Mouse (Mus musculus) T-cell, adult 2 months (primary cell): Measurements from ENCODE around the gene Xpo5.

Experiments
- DNase-seq: peaks from one replicate; pipeline ENCODE4 v3.0.0; 2022; ENCODE audit warnings: low spot score

The Xpo5 gene

DNA sequence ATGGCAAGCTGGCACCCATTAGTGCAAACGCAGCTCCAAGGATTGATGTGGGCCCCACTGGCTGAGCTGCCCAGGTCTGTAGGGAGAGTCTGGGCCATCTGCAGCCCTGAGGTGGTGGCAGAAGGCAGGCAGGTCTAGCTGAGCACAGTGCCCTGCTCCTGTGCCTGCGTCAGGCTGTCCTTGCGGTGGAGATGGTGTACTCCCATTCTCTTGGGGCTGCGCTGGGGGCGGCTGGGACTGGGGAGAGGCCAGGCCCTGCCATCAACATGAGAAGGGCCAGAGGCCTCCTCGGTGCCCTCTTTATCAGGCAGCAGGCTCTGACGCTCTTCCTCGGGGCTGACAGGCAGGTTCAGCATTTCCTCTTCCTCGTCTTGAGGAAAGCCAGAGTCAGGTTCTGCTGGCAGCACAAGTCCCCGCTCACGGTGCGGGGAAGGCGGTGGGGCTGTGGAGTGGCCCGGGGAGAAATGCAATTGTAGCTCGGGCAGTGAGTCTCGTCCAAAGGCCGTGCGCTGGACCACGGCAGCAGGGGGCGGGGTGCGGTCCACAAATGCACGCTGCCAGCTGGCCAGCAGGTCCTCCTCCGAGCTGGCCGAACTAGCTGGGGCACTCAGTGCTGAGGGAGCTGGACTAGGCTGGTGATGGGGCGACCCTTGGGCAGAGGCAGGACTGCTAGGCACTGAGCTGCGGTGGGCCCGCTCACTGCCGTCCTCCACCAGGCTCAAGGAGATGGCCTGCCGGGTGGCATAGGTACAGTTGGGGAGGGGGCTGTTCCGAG lies 55.9 kb downstream of the Xpo5 start:
- DNase-seq, result no peak

DNA sequence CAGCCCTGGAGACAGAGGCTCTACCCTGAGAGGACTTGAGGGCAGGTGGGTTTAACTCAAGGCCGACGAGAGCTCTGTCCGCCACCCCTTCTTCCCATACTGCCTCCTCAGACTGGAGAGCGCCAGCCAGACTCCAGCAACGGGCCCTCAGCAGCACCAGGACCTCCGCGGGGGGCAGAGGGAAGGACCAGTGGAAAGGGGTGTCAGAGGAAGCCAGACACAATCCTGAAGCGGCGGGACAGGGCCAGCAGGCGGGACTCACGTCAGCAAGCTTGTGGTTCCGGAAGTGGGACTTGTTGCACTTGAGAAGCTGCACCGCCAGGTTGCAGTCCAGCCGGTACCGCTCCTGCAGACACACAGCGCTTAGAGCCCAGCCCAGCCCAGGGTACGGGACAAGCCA lies 57.1 kb downstream of the Xpo5 start:
- DNase-seq, result no peak

DNA sequence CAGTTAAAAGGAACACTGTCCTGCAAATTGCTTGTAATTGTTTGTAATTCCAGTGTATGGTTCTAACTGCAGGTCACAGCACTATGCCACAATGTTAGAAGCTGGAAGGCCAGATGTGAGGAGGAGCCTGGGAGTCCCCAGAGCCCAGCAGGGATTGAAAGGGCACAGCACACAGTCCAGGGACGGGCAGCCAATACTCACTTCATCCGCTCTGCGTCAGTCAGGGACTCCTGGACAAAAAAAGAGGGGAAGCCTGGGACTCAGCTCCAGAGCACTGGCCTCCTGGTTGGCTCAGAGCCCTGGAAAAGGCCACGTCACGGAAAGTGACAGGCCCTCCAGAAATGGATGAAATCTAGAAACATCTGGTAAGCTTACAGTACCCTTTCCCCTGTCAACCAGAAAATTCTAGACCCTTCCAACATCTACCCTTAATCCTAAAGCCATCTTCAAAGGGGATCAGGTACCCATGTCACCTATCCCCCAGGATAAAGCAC lies 59.7 kb downstream of the Xpo5 start:
- DNase-seq, result no peak

- no peak for DNase-seq
Measured at GRCm38 (mm10) chr17:46265502-46265901, 62.9 kb downstream of the Xpo5 start.

GRCm38 (mm10) chr17:46265918-46266618 lies 63.5 kb downstream of the Xpo5 start:
- DNase-seq, result peak; percentile 66

DNA sequence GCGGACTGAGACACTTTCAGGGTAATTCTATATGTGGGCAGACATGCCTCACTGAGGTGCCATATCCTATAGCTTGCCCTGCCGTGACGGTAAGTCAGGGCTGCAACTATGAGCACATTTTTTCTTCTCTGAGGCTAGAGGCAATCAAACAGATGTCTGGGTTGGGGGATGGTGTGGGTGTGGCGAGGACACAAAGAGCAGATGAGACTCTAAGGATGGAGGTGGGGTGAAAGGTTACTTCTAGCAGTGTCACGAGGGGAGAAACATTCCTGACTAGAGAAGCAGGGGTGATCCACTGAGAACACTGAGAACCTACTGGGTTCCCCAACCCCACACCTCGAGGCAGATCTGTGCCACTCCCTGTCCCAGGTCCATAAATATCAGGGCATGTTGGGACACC lies 64.4 kb downstream of the Xpo5 start:
- no peak for DNase-seq

- DNase-seq, result no peak
Measured at GRCm38 (mm10) chr17:46267511-46267910, 64.9 kb downstream of the Xpo5 start.

- DNase-seq, result no peak
Measured at GRCm38 (mm10) chr17:46268026-46268720, 65.6 kb downstream of the Xpo5 start.

DNA sequence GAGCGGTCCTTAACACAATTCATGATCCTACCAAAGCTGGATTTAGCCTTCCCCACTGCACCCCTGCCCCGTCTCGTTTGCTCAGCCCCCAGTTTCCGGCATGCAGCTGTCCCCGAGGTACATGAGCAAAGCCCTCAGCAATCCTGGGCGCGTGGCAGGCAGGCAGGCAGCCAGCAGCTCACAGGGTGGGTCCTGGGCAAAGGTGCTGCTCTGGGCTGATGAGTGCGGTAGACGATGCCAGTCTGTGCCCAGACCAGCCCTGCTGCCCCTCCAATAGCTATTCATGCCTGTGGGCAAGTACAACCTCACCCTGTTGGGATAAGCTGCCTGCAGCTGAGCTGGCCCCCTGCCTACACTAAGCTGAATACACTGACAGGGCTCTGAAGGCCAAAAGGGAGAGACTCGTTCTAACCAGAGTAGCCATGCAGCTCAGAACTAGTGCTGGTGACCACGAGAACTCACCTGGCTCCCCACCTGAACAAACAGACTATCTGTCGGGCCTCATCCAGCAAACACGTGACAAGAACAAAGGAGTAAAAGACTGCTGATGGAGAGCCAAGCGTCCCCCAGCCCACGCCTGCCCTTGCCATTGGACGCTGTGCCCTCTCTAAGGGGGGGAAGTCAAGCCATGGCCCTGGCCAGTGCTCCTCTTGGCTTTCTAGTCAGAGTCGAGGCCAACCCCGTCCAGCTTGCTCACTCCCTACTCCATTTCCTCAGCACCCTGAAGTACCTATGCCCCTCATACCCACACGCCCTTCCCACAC lies 67.4 kb downstream of the Xpo5 start:
- no peak for DNase-seq

GRCm38 (mm10) chr17:46272058-46272457 lies 69.5 kb downstream of the Xpo5 start:
- no peak for DNase-seq

- no peak for DNase-seq
Measured at GRCm38 (mm10) chr17:46272675-46273074, 70.1 kb downstream of the Xpo5 start.

GRCm38 (mm10) chr17:46273803-46274236 lies 71.2 kb downstream of the Xpo5 start:
- DNase-seq, result no peak

DNA sequence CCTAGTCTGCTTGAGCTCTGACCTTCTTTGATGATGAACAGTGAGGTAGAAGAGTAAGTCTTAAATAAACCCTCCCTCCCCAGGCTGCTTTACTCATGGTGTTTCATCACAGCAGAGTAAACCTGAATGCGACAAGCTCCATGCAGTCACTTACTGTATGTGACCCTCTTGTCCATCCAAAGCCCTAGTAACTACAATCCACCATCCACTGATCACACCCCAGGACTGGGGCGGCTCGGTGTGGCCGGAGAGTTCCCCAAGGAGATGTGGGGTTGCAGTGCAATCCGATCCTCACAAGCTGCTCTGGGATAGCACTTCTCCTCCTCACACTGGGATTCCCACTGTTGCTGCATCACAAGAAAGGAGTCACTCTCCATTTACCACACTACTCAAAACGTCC lies 71.9 kb downstream of the Xpo5 start:
- no peak for DNase-seq

DNA sequence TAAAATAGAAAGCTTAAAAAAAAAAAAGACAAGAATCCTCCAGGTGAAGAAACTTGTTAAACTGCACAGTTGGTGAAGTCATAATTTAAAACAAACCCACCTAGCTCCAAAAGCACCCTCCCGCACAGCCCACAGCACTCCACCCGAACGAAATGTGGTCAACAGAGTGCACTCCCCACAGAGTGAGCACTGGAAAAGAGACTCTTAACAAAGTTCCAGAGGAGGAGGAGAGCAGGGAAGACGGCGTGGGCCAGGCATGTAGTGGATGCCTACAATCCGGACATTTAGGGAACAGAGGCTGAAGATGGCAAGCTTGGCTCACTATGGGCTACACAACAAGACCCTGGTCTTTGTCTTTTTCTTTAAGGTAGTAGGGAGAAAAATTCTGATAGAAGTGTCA lies 72.5 kb downstream of the Xpo5 start:
- no peak for DNase-seq

GRCm38 (mm10) chr17:46275506-46275905 lies 72.9 kb downstream of the Xpo5 start:
- DNase-seq, result no peak

GRCm38 (mm10) chr17:46277586-46277985 lies 75.0 kb downstream of the Xpo5 start:
- DNase-seq, result no peak

DNA sequence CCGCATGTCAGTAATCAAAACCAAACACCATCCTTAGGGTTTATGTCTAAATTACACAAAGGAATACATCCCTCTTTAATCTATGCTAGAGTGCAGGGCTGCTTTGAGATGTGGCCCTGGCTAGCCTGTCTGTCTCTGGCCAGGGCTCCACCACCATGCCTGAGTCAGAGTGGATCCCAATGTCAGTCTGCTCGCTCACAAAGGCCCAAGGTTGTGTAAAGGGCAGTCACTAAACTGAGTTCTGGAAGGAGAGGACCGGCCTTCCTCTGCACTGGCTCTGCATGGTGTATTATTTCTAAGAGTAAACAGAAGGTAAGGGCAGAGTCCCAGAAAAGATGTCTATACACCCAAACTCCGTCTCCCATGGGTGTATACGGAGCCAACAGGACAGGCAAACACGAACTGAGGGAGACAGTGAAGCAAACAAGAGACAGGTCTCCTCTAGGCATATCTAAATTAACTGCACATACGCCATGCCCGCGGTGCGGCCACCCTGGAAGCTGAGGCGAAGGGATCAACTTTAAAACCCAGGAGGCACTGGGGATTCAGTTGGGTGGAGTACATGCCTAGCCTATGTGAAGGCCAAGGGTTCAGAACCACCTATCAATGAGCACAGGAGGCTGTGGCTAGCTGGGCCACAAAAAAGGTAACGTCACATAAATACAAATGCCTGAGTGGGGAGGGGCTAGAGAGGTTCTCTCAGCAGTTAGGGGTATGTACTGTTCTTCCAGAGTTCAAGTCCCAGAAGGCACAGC lies 75.6 kb downstream of the Xpo5 start:
- no peak for DNase-seq

DNA sequence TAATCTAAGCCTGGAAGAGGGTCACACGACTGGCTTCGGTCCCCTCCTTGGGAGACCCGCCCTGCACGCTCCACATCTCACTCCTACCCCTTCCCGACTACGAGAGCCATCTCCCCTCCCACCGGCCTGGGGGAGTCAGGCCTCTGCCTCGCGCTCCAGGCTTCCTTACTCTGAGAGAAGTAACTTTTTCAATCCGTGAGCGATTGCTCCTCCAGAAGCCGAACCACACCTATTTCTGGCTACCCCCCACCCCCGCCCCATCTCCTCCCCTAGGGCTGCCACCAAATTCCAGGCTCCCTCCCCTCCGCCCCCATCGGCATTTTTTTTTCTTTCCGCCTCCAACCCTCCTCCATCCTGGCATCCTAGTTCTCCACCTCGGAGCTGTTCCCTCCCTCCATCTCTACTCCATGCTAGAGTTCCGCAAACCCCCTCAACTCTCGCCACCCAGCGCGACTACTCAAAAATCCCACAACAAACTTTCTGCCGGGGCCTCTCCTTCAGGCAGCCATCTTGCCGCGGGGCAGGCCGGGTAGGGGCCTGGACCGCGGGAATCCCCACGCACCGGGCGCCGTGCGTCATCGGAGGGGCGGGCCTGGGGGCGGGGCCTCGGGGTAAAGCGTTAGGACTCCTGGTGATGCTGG lies 80.0 kb downstream of the Xpo5 start, which contains the start of gene Tjap1:
TSS of gene Tjap1 (minus strand) at position 544 of the 641 bp plus-strand sequence.
- peak; percentile 81 for DNase-seq

- no peak for DNase-seq
Measured at GRCm38 (mm10) chr17:46283140-46283539, 80.6 kb downstream of the Xpo5 start.

GRCm38 (mm10) chr17:46283911-46284310 lies 81.3 kb downstream of the Xpo5 start:
- DNase-seq, result no peak

- no peak for DNase-seq
Measured at GRCm38 (mm10) chr17:46284653-46285052, 82.1 kb downstream of the Xpo5 start.
